Mouse (Mus musculus) colon, adult 2 months (tissue): ENCODE measurements around the gene Olfr815. TPM values are rescaled to one million over a fixed set of nuclear protein-coding genes. Genes with fewer than 3 reads are reported as not detected.

ENCODE experiments used
- polyA plus RNA-seq: library from polyadenylated mRNA; depleted of rRNA; stranded (reverse); fragments of >200 nt; gene quantifications from 2 replicates; pipeline ENCODE4 v1.2.3, GENCODE M21; 2012; rRNA removed

Olfr815 gene
- not detected in 2 replicates for polyA plus RNA-seq

DNA sequence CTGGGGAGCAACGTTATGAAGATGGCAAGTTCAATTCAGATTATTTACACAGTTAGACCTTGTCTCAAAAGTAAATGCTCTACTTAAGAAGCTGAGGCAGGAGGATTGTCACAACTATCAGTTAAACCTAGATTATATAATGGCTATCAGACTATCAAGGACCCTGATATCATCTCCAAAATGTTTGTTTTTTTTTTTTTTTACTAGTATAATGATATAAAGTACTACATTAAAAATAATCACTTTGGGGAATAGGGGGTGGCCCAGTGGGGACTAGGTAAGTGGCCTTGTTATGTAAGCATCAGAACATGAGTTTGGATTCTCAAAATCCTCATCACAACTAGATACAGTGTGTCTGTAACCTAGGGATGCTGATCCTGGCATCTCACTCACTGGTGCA, at the start of gene Olfr815:
Gene Olfr815, minus strand, starts transcription at position 101 of the 400 bp plus-strand sequence.

GRCm38 (mm10) chr10:129949000-129949399, 43.3 kb upstream of the Olfr815 start, which contains the start of gene Olfr818:
Olfr818 (minus strand) TSS chr10:129949100.

GRCm38 (mm10) chr10:129915497-129915896, 9.8 kb upstream of the Olfr815 start, which contains the start of gene Olfr816:
Olfr816 (minus strand) TSS chr10:129915597.

DNA sequence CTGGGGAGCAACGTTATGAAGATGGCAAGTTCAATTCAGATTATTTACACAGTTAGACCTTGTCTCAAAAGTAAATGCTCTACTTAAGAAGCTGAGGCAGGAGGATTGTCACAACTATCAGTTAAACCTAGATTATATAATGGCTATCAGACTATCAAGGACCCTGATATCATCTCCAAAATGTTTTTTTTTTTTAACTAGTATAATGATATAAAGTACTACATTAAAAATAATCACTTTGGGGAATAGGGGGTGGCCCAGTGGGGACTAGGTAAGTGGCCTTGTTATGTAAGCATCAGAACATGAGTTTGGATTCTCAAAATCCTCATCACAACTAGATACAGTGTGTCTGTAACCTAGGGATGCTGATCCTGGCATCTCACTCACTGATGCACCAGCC, 25.9 kb downstream of the Olfr815 start, which contains the start of gene Olfr814:
Gene Olfr814, minus strand, starts transcription at position 101 of the 400 bp plus-strand sequence.

GRCm38 (mm10) chr10:129855067-129855466, 50.6 kb downstream of the Olfr815 start, which contains the start of gene Olfr813:
Olfr813 (plus strand) TSS chr10:129855367.

Other genes with a start within 250 kb of the Olfr815 start
- not detected in 2 replicates for gene Olfr800, start 248.2 kb downstream of the Olfr815 start, polyA plus RNA-seq
- not detected in 2 replicates for gene Olfr801, start 232.0 kb downstream of the Olfr815 start, polyA plus RNA-seq
- gene Olfr802, start 217.7 kb downstream of the Olfr815 start, polyA plus RNA-seq = not detected in 2 replicates
- gene Olfr803, start 211.6 kb downstream of the Olfr815 start, polyA plus RNA-seq = not detected in 2 replicates
- not detected in 2 replicates for gene Olfr804, start 202.7 kb downstream of the Olfr815 start, polyA plus RNA-seq
- not detected in 2 replicates for gene Olfr805, start 176.5 kb downstream of the Olfr815 start, polyA plus RNA-seq
- not detected in 2 replicates for gene Olfr806, start 163.9 kb downstream of the Olfr815 start, polyA plus RNA-seq
- not detected in 2 replicates for gene Olfr807, start 148.1 kb downstream of the Olfr815 start, polyA plus RNA-seq
- not detected in 2 replicates for gene Olfr808, start 140.4 kb downstream of the Olfr815 start, polyA plus RNA-seq
- gene Olfr809, start 131.2 kb downstream of the Olfr815 start, polyA plus RNA-seq = not detected in 2 replicates
- not detected in 2 replicates for gene Olfr810, start 111.0 kb downstream of the Olfr815 start, polyA plus RNA-seq
- not detected in 2 replicates for gene Olfr811, start 101.5 kb downstream of the Olfr815 start, polyA plus RNA-seq
- gene Olfr812, start 59.8 kb downstream of the Olfr815 start, polyA plus RNA-seq = not detected in 2 replicates
- not detected in 2 replicates for gene Olfr813, start 50.5 kb downstream of the Olfr815 start, polyA plus RNA-seq
- not detected in 2 replicates for gene Olfr814, start 26.0 kb downstream of the Olfr815 start, polyA plus RNA-seq
- gene Olfr816, start 9.7 kb upstream of the Olfr815 start, polyA plus RNA-seq = not detected in 2 replicates
- gene Olfr818, start 43.2 kb upstream of the Olfr815 start, polyA plus RNA-seq = not detected in 2 replicates
- gene Olfr819, start 61.4 kb upstream of the Olfr815 start, polyA plus RNA-seq = not detected in 2 replicates
- not detected in 2 replicates for gene Olfr247, start 70.3 kb upstream of the Olfr815 start, polyA plus RNA-seq
- not detected in 2 replicates for gene Gm10310, start 79.2 kb upstream of the Olfr815 start, polyA plus RNA-seq
- not detected in 2 replicates for gene Olfr820, start 106.8 kb upstream of the Olfr815 start, polyA plus RNA-seq
- not detected in 2 replicates for gene Olfr821, start 124.5 kb upstream of the Olfr815 start, polyA plus RNA-seq
- gene Olfr822, start 165.3 kb upstream of the Olfr815 start, polyA plus RNA-seq = not detected in 2 replicates
- gene Olfr823, start 209.5 kb upstream of the Olfr815 start, polyA plus RNA-seq = not detected in 2 replicates
- not detected in 2 replicates for gene Olfr824, start 224.1 kb upstream of the Olfr815 start, polyA plus RNA-seq